ENCODE assay signal across 8 mouse cellular contexts in genomic region chr16:38562968-38563327, GRCm38 (mm10). TPM values are rescaled to one million over a fixed set of nuclear protein-coding genes. Genes with fewer than 3 reads are reported as not detected.
DNase-seq lines count a peak whose midpoint lies in the region; ATAC-seq and TF ChIP-seq lines count a peak whose summit lies in the region.

No protein-coding gene starts in this region.

- H3K27me3 ChIP-seq in embryonic facial prominence, embryonic 12.5 days = no peaks in the 10 kb centered on the region
- H3K27me3 ChIP-seq in intestine, postnatal 0 days (replicated peaks; ENCODE audit: control insufficient read depth, insufficient read depth, low read length) = peaks cover 6% of the 10 kb centered on the region; the same call in 1 of the 2 replicates
- peaks cover 27% of the 10 kb centered on the region for H3K27me3 ChIP-seq in neural tube, embryonic 13.5 days

- peaks cover 6% of the 10 kb centered on the region; the same call in 1 of the 2 replicates for H3K4me1 ChIP-seq in embryonic facial prominence, embryonic 12.5 days
- no peaks in the 10 kb centered on the region; the same call in 1 of the 2 replicates for H3K4me1 ChIP-seq in intestine, postnatal 0 days (replicated peaks; ENCODE audit: control insufficient read depth, insufficient read depth, low read length)
- H3K4me1 ChIP-seq in neural tube, embryonic 13.5 days (replicated peaks) = peaks cover 17% of the 10 kb centered on the region

- H3K36me3 ChIP-seq in embryonic facial prominence, embryonic 12.5 days = peaks cover 21% of the 10 kb centered on the region
- H3K36me3 ChIP-seq in intestine, postnatal 0 days (ENCODE audit: control insufficient read depth, insufficient read depth) = peaks cover 7% of the 10 kb centered on the region
- H3K36me3 ChIP-seq in neural tube, embryonic 13.5 days = peaks cover 17% of the 10 kb centered on the region

- no peak for ATAC-seq in embryonic facial prominence, embryonic 12.5 days (ENCODE audit: insufficient number of reproducible peaks, insufficient read depth, low FRiP score, low TSS enrichment)
- ATAC-seq in intestine, postnatal 0 days = peak; percentile 62; the same call in 1 of the 2 replicates
- ATAC-seq in neural tube, embryonic 13.5 days (ENCODE audit: low read depth) = no peak

- intact Hi-C loops in left cerebral cortex, postnatal 4 days (cut with DNase I) = no loop called here

- no peaks in the 10 kb centered on the region for H3K9me3 ChIP-seq in embryonic facial prominence, embryonic 12.5 days
- no peaks in the 10 kb centered on the region for H3K9me3 ChIP-seq in intestine, postnatal 0 days (ENCODE audit: control insufficient read depth)
- H3K9me3 ChIP-seq in neural tube, embryonic 13.5 days = no peaks in the 10 kb centered on the region

- peak overlapping the region; percentile 58 for H3K4me2 ChIP-seq in embryonic facial prominence, embryonic 12.5 days (replicated peaks)
- H3K4me2 ChIP-seq in intestine, postnatal 0 days (replicated peaks; ENCODE audit: low read depth) = peak overlapping the region; percentile 77
- peak overlapping the region; percentile 60 for H3K4me2 ChIP-seq in neural tube, embryonic 13.5 days

- WGBS in embryonic facial prominence, embryonic 12.5 days = under 1% methylated on average over 25 of the region's 25 CpGs
- under 1% methylated on average over 25 of the region's 25 CpGs for WGBS in intestine, postnatal 0 days
- under 1% methylated on average over 25 of the region's 25 CpGs for WGBS in neural tube, embryonic 13.5 days

- H3K4me3 ChIP-seq in layer of hippocampus, adult 2 months = peak overlapping the region; percentile 91
- peak overlapping the region; percentile 93 for H3K4me3 ChIP-seq in embryonic facial prominence, embryonic 12.5 days
- H3K4me3 ChIP-seq in intestine, postnatal 0 days (ENCODE audit: low read depth, low read length) = peak overlapping the region; percentile 98
- H3K4me3 ChIP-seq in neural tube, embryonic 13.5 days = peak overlapping the region; percentile 82

- DNase-seq in layer of hippocampus, adult 2 months (ENCODE audit: low spot score in 2 of 2) = no peak
- no peak for DNase-seq in layer of hippocampus, postnatal 36 days
- no peak for DNase-seq in left cerebral cortex, postnatal 4 days
- DNase-seq in adrenal gland, adult 2 months = no peak
- DNase-seq in adrenal gland, adult (ENCODE audit: inconsistent age in 2 of 2, low spot score in 1 of 2) = no peak

- TF ChIP-seq CTCF in layer of hippocampus, adult 2 months (conservative IDR thresholded peaks at IDR 0.05) = no peak
- no peak for TF ChIP-seq CTCF in intestine, postnatal 0 days (IDR thresholded peaks at IDR 0.05; ENCODE audit: low read depth)

- peak overlapping the region; percentile 94 for H3K27ac ChIP-seq in layer of hippocampus, adult 2 months
- H3K27ac ChIP-seq in embryonic facial prominence, embryonic 12.5 days = peak overlapping the region; percentile 73
- peak overlapping the region; percentile 73 for H3K27ac ChIP-seq in intestine, postnatal 0 days (ENCODE audit: low read depth, low read length)
- peak overlapping the region; percentile 80 for H3K27ac ChIP-seq in neural tube, embryonic 13.5 days (replicated peaks)

- peak overlapping the region; percentile 92 for H3K9ac ChIP-seq in embryonic facial prominence, embryonic 12.5 days
- peak overlapping the region; percentile 91 for H3K9ac ChIP-seq in intestine, postnatal 0 days (ENCODE audit: low read depth, low read length)
- peak overlapping the region; percentile 87 for H3K9ac ChIP-seq in neural tube, embryonic 13.5 days

RNA-seq across cellular contexts. Expression of gene Tmem39a, which starts 4.5 kb away (rescaled TPM):
- total RNA-seq in layer of hippocampus, adult 2 months (2021) = 10 to 100 TPM; 20.4 to 23.2 TPM
- total RNA-seq in layer of hippocampus, postnatal 36 days (2021) = 10 to 100 TPM; 26.5 to 30.7 TPM
- 119 and 131 TPM in 2 replicates for polyA plus RNA-seq in embryonic facial prominence, embryonic 12.5 days (2016; fragmentation: Nextera tagmentation; extraction: Ambion mirVana)
- 28.4 and 29.3 TPM in 2 replicates for polyA plus RNA-seq in intestine, postnatal 0 days (2015; fragmentation: Nextera tagmentation; extraction: Ambion mirVana)
- polyA plus RNA-seq in neural tube, embryonic 13.5 days (2015; fragmentation: Nextera tagmentation; extraction: Ambion mirVana) = 43.9 and 57.8 TPM in 2 replicates
- 10 to 100 TPM; 26.2 to 27.2 TPM for total RNA-seq in left cerebral cortex, postnatal 4 days (2021)
- 10 to 100 TPM; 60.4 to 72.1 TPM for total RNA-seq in adrenal gland, adult 2 months (2021)
- polyA plus RNA-seq in adrenal gland, adult 2 months (2012; rRNA removed) = 50.7 and 64.9 TPM in 2 replicates

RNA-seq across cellular contexts. Expression of gene Poglut1, which starts 12.9 kb away (rescaled TPM):
- total RNA-seq in layer of hippocampus, adult 2 months (2021) = 10 to 100 TPM; 49.3 to 52.3 TPM
- 10 to 100 TPM; 49.9 to 52.5 TPM for total RNA-seq in layer of hippocampus, postnatal 36 days (2021)
- polyA plus RNA-seq in embryonic facial prominence, embryonic 12.5 days (2016; fragmentation: Nextera tagmentation; extraction: Ambion mirVana) = 78.8 and 84.8 TPM in 2 replicates
- polyA plus RNA-seq in intestine, postnatal 0 days (2015; fragmentation: Nextera tagmentation; extraction: Ambion mirVana) = 11.3 and 12.3 TPM in 2 replicates
- polyA plus RNA-seq in neural tube, embryonic 13.5 days (2015; fragmentation: Nextera tagmentation; extraction: Ambion mirVana) = 63.3 and 73.7 TPM in 2 replicates
- total RNA-seq in left cerebral cortex, postnatal 4 days (2021) = 10 to 100 TPM; 33.3 to 35.5 TPM
- 10 to 100 TPM; 28.5 to 34.6 TPM for total RNA-seq in adrenal gland, adult 2 months (2021)
- polyA plus RNA-seq in adrenal gland, adult 2 months (2012; rRNA removed) = 11.8 and 13.8 TPM in 2 replicates

RNA-seq across cellular contexts. Expression of gene Timmdc1, which starts 40.5 kb away (rescaled TPM):
- 10 to 100 TPM; 28.4 to 30.9 TPM for total RNA-seq in layer of hippocampus, adult 2 months (2021)
- total RNA-seq in layer of hippocampus, postnatal 36 days (2021) = 10 to 100 TPM; 30.8 to 35.8 TPM
- 29.2 and 31.0 TPM in 2 replicates for polyA plus RNA-seq in embryonic facial prominence, embryonic 12.5 days (2016; fragmentation: Nextera tagmentation; extraction: Ambion mirVana)
- 11.8 and 13.8 TPM in 2 replicates for polyA plus RNA-seq in intestine, postnatal 0 days (2015; fragmentation: Nextera tagmentation; extraction: Ambion mirVana)
- polyA plus RNA-seq in neural tube, embryonic 13.5 days (2015; fragmentation: Nextera tagmentation; extraction: Ambion mirVana) = 39.6 and 39.9 TPM in 2 replicates
- total RNA-seq in left cerebral cortex, postnatal 4 days (2021) = 10 to 100 TPM; 28.8 to 29.5 TPM
- total RNA-seq in adrenal gland, adult 2 months (2021) = 10 to 100 TPM; 39.2 to 53.9 TPM
- 95.2 and 97.4 TPM in 2 replicates for polyA plus RNA-seq in adrenal gland, adult 2 months (2012; rRNA removed)
